ENCODE assay signal across 8 mouse cellular contexts in genomic region chr4:103313587-103314525, GRCm38 (mm10). TPM values are rescaled to one million over a fixed set of nuclear protein-coding genes. Genes with fewer than 3 reads are reported as not detected.
DNase-seq lines count a peak whose midpoint lies in the region; ATAC-seq and TF ChIP-seq lines count a peak whose summit lies in the region.

Oma1 (plus strand) TSS chr4:103313812.

- no peaks in the 10 kb centered on the region for H3K27me3 ChIP-seq in forebrain, embryonic 15.5 days

- intact Hi-C loops in heart, postnatal 25 days (cut with DNase I) = loop anchor here (1.0 to 10.0 kb wide), 4 partner anchors 32 to 329 kb away; partner anchors contain the start of gene Slc35d1

- in situ Hi-C loops in ES-E14 (cut with MboI; ENCODE audit: low sequenced_read_pairs in 2 of 2, unreplicated experiment in 2 of 2) = no loop called here

- peak; percentile 98 for ATAC-seq in forebrain, embryonic 15.5 days (replicated peaks)
- peak; percentile 99 for ATAC-seq in neutrophil, adult 5-6 weeks (ENCODE audit: extremely low read depth, insufficient number of reproducible peaks, low FRiP score, poor library complexity, severe bottlenecking)

- peak within 1 kb of the TSS; percentile 86 for H3K9ac ChIP-seq in ES-E14 (ENCODE audit: insufficient read depth, low read depth, low read length, poor library complexity, severe bottlenecking)
- H3K9ac ChIP-seq in forebrain, embryonic 15.5 days (replicated peaks) = peak within 1 kb of the TSS; percentile 66

- TF ChIP-seq POLR2A in lung, adult 2 months (IDR thresholded peaks at IDR 0.05; ENCODE audit: borderline replicate concordance, extremely low read depth, low read depth, low read length) = peak; percentile 35; the same call in 1 of the 2 replicates

- TF ChIP-seq CTCF in lung, adult 2 months (IDR thresholded peaks at IDR 0.05; ENCODE audit: insufficient read depth, low read length) = peak; percentile 75

- H3K27ac ChIP-seq in ES-E14 (ENCODE audit: insufficient read depth, low read depth, low read length, poor library complexity, severe bottlenecking) = peak within 1 kb of the TSS; percentile 67
- peak within 1 kb of the TSS; percentile 98 for H3K27ac ChIP-seq in forebrain, embryonic 15.5 days (replicated peaks)

- peak within 1 kb of the TSS; percentile 82 to 90 for H3K4me3 ChIP-seq in ES-E14 (ENCODE audit: insufficient read depth in 1 of 2, low read depth in 1 of 2, low read length in 2 of 2, poor library complexity in 1 of 2, severe bottlenecking in 1 of 2)
- peak within 1 kb of the TSS; percentile 67 for H3K4me3 ChIP-seq in forebrain, embryonic 15.5 days
- H3K4me3 ChIP-seq in lung, adult 2 months (replicated peaks; ENCODE audit: extremely low read depth, low read depth, low read length) = peak within 1 kb of the TSS; percentile 75

- peak within 1 kb of the TSS; percentile 68 for H3K4me2 ChIP-seq in forebrain, embryonic 15.5 days (replicated peaks)

- WGBS in forebrain, embryonic 15.5 days = under 1% methylated on average over 61 of the region's 61 CpGs
- WGBS in lung, adult 2 months = under 1% methylated on average over 58 of the region's 61 CpGs

- H3K36me3 ChIP-seq in ES-E14 (ENCODE audit: control insufficient read depth, insufficient read depth, low read length, poor library complexity, severe bottlenecking) = no peaks in the 10 kb centered on the region
- no peaks in the 10 kb centered on the region for H3K36me3 ChIP-seq in forebrain, embryonic 15.5 days

- H3K4me1 ChIP-seq in ES-E14 (ENCODE audit: control insufficient read depth in 2 of 2, insufficient read depth in 2 of 2, low read length in 2 of 2, poor library complexity in 1 of 2) = peaks cover 0 to 2% of the 10 kb centered on the region in 2 experiments; a peak in 1 of 4 replicates
- H3K4me1 ChIP-seq in forebrain, embryonic 15.5 days = peaks cover 16% of the 10 kb centered on the region
- peaks cover 5% of the 10 kb centered on the region for H3K4me1 ChIP-seq in lung, adult 2 months (ENCODE audit: control insufficient read depth, insufficient read depth, low read length)

- DNase-seq in ES-E14 (ENCODE audit: low read depth, low spot score) = peak; percentile 97
- peak; percentile 99 for DNase-seq in cerebellum, adult 11-12 months
- DNase-seq in heart, postnatal 25 days (ENCODE audit: low spot score) = peak; percentile 94
- peak; percentile 92 to 98 for DNase-seq in layer of hippocampus, adult 18-20 months (ENCODE audit: low spot score in 2 of 2)
- DNase-seq in lung, adult 2 months = peak; percentile 98
- peak; percentile 95 to 96 for DNase-seq in thymus, adult 18-20 months

- H3K9me3 ChIP-seq in ES-E14 (ENCODE audit: control insufficient read depth, insufficient read depth, low read depth, low read length) = no peaks in the 10 kb centered on the region
- no peaks in the 10 kb centered on the region for H3K9me3 ChIP-seq in forebrain, embryonic 15.5 days

TF ChIP-seq in ES-E14, 5 proteins besides CTCF, POLR2A, EP300 and RAD21:
- TF ChIP-seq HCFC1 (IDR thresholded peaks at IDR 0.05; ENCODE audit: borderline replicate concordance, insufficient read depth, low read length) (peak; percentile 47), MAFK (IDR thresholded peaks at IDR 0.05; ENCODE audit: insufficient read depth, low read depth, low read length) (no peak), ZNF384 (IDR thresholded peaks at IDR 0.05; ENCODE audit: low read depth, low read length) (peak; percentile 75), ZC3H11A (IDR thresholded peaks at IDR 0.05; ENCODE audit: borderline replicate concordance, low read depth, low read length) (peak; percentile 75), CHD2 (IDR thresholded peaks at IDR 0.05; ENCODE audit: low read depth, low read length) (no peak)

RNA-seq across cellular contexts. Expression of gene Oma1, which starts in this region (rescaled TPM):
- total RNA-seq in ES-E14 (2012; rRNA removed) = 17.4 and 21.4 TPM in 2 replicates
- polyA plus RNA-seq in forebrain, embryonic 15.5 days (2015; fragmentation: Nextera tagmentation; extraction: Ambion mirVana) = 15.3 and 15.5 TPM in 2 replicates
- 10 to 100 TPM; 29.2 to 38.2 TPM for total RNA-seq in heart, postnatal 25 days (2021)
- 1 to 10 TPM; 9.0 to 9.4 TPM for total RNA-seq in layer of hippocampus, adult 18-20 months (2021)
- polyA plus RNA-seq in lung, adult 2 months (2012; rRNA removed) = 9.1 and 12.2 TPM in 2 replicates
- total RNA-seq in neutrophil, adult 5-6 weeks (2017) = 24.3 and 24.8 TPM in 2 replicates

Comparison
In these comparisons a context has a peak if more than half of its experiments do, and no peak if none do; other contexts are left out.
1. Peak in every context shown above with its lines: DNase-seq, ATAC-seq, H3K4me3 ChIP-seq and H3K27ac ChIP-seq.